Mouse (Mus musculus): Measurements from ENCODE around the gene Fam171a1. TPM values are rescaled to one million over a fixed set of nuclear protein-coding genes. Genes with fewer than 3 reads are reported as not detected.

Gene Fam171a1
- polyA plus RNA-seq, 1 experiment from 2014 or later: 27.4 TPM

Small RNAs within 50 kb of the gene (microRNA-seq; reads per million reads assigned to microRNA genes)
- not detected for gene Gm27306 (ENCODE audit: borderline number of aligned reads)

Other genes with a start within 250 kb of the Fam171a1 start
- gene Nmt2, start 170.0 kb downstream of the Fam171a1 start, polyA plus RNA-seq (2014; fragmentation: Nextera tagmentation; extraction: Ambion mirVana): 38.2 and 40.2 TPM in 2 replicates
- gene Rpp38, start 218.4 kb downstream of the Fam171a1 start, polyA plus RNA-seq (2014; fragmentation: Nextera tagmentation; extraction: Ambion mirVana): 14.4 and 16.2 TPM in 2 replicates
- 0.33 TPM in 1 of 2 replicates, not detected in the other for gene Acbd7, start 221.9 kb downstream of the Fam171a1 start, polyA plus RNA-seq (2014; fragmentation: Nextera tagmentation; extraction: Ambion mirVana)

All from heart, embryonic 11.5 days (tissue).